Mouse (Mus musculus) E14TG2a.4 (cell line): ENCODE results near the gene Nat8f2.

Experiments
- CTCF ChIP-seq: conservative IDR thresholded peaks from 2 replicates; pipeline ENCODE4 v1.5.1; 2014; ENCODE audit warnings: low read length
- NANOG ChIP-seq: IDR thresholded peaks from 2 replicates; pipeline ENCODE4 v1.6.1; 2014; ENCODE audit warnings: borderline replicate concordance, low read length, mixed read lengths
- POU5F1 ChIP-seq: IDR thresholded peaks from 2 replicates; pipeline ENCODE4 v1.6.1; 2014; ENCODE audit warnings: low read length, borderline replicate concordance

DNA sequence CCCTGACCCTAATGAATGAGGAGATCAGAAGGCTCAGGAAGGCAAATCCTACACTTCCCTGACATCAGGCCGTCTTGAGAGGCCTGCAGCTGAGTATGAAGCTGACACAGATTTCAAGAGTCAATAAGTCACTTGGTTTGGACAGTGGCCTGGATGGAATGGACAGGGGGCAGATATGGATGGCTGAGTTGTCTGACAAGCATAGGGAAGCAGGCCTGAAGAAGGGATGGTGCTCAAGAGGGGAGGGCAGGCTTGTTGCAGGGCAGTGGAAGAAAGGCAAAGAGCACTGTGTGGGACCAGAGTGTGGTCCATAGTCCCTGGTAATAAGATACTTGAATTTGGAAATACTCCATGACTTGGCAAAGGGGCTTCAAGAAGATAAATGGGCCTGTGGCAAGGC lies 39.5 kb downstream of the Nat8f2 start:
- TF ChIP-seq CTCF, result no peak
- TF ChIP-seq NANOG, result no peak
- TF ChIP-seq POU5F1, result no peak
